Mouse (Mus musculus): ENCODE data around the gene Atg13. TPM values are rescaled to one million over a fixed set of nuclear protein-coding genes. Genes with fewer than 3 reads are reported as not detected.

Gene Atg13
- polyA plus RNA-seq, 1 experiment from 2014 or later: 16.3 TPM

GRCm38 (mm10) chr2:91676420-91676819 is 34.0 kb downstream of the Atg13 start:
- H3K4me2 ChIP-seq (ENCODE audit: low read depth, low read length): no peak overlapping the region
- H3K9ac ChIP-seq (ENCODE audit: low read depth, low read length): no peak overlapping the region
- no peak overlapping the region for H3K4me3 ChIP-seq (ENCODE audit: low read depth, low read length)
- ATAC-seq (ENCODE audit: low read depth): no peak
- H3K27me3 ChIP-seq (ENCODE audit: control insufficient read depth, insufficient read depth, low read depth, low read length): no peaks in the 10 kb centered on the region
- peaks cover 12% of the 10 kb centered on the region for H3K36me3 ChIP-seq (ENCODE audit: control insufficient read depth, insufficient read depth)
- H3K27ac ChIP-seq (ENCODE audit: low read length): no peak overlapping the region
- 68% methylated on average over 2 of the region's 2 CpGs for WGBS (ENCODE audit: insufficient replicate concordance)
- H3K4me1 ChIP-seq (ENCODE audit: control insufficient read depth, low read depth, low read length): no peaks in the 10 kb centered on the region
- H3K9me3 ChIP-seq (replicated peaks; ENCODE audit: control insufficient read depth, low read length): no peaks in the 10 kb centered on the region

GRCm38 (mm10) chr2:91674895-91675294 is 35.5 kb downstream of the Atg13 start:
- no peaks in the 10 kb centered on the region for H3K27me3 ChIP-seq (ENCODE audit: control insufficient read depth, insufficient read depth, low read depth, low read length)
- WGBS (ENCODE audit: insufficient replicate concordance): 81% methylated on average over 5 of the region's 5 CpGs
- H3K9ac ChIP-seq (ENCODE audit: low read depth, low read length): no peak overlapping the region
- peaks cover 21% of the 10 kb centered on the region for H3K36me3 ChIP-seq (ENCODE audit: control insufficient read depth, insufficient read depth)
- no peaks in the 10 kb centered on the region for H3K4me1 ChIP-seq (ENCODE audit: control insufficient read depth, low read depth, low read length)
- H3K4me3 ChIP-seq (ENCODE audit: low read depth, low read length): no peak overlapping the region
- ATAC-seq (ENCODE audit: low read depth): no peak
- H3K4me2 ChIP-seq (ENCODE audit: low read depth, low read length): no peak overlapping the region
- no peak overlapping the region for H3K27ac ChIP-seq (ENCODE audit: low read length)
- H3K9me3 ChIP-seq (replicated peaks; ENCODE audit: control insufficient read depth, low read length): no peaks in the 10 kb centered on the region

GRCm38 (mm10) chr2:91673587-91673986 is 36.8 kb downstream of the Atg13 start:
- H3K9me3 ChIP-seq (replicated peaks; ENCODE audit: control insufficient read depth, low read length): no peaks in the 10 kb centered on the region
- H3K4me1 ChIP-seq (ENCODE audit: control insufficient read depth, low read depth, low read length): no peaks in the 10 kb centered on the region
- H3K27ac ChIP-seq (ENCODE audit: low read length): no peak overlapping the region
- H3K4me2 ChIP-seq (ENCODE audit: low read depth, low read length): no peak overlapping the region
- peaks cover 32% of the 10 kb centered on the region for H3K36me3 ChIP-seq (ENCODE audit: control insufficient read depth, insufficient read depth)
- no peak for ATAC-seq (ENCODE audit: low read depth)
- WGBS (ENCODE audit: insufficient replicate concordance): 86% methylated on average over 2 of the region's 2 CpGs
- no peak overlapping the region for H3K9ac ChIP-seq (ENCODE audit: low read depth, low read length)
- no peak overlapping the region for H3K4me3 ChIP-seq (ENCODE audit: low read depth, low read length)
- no peaks in the 10 kb centered on the region for H3K27me3 ChIP-seq (ENCODE audit: control insufficient read depth, insufficient read depth, low read depth, low read length)

- Histone ChIP-seq H3K27ac (ENCODE audit: low read length) (no peak overlapping the region), H3K36me3 (ENCODE audit: control insufficient read depth, insufficient read depth) (peaks cover 29% of the 10 kb centered on the region), H3K9me3 (replicated peaks; ENCODE audit: control insufficient read depth, low read length) (no peaks in the 10 kb centered on the region), H3K4me2 (ENCODE audit: low read depth, low read length) (no peak overlapping the region), H3K4me3 (ENCODE audit: low read depth, low read length) (no peak overlapping the region), H3K4me1 (ENCODE audit: control insufficient read depth, low read depth, low read length) (no peaks in the 10 kb centered on the region), H3K27me3 (ENCODE audit: control insufficient read depth, insufficient read depth, low read depth, low read length) (no peaks in the 10 kb centered on the region), H3K9ac (ENCODE audit: low read depth, low read length) (no peak overlapping the region)
- ATAC-seq (ENCODE audit: low read depth): no peak
- 66% methylated on average over 6 of the region's 6 CpGs for WGBS (ENCODE audit: insufficient replicate concordance)
Observed at GRCm38 (mm10) chr2:91670038-91670437, 40.3 kb downstream of the Atg13 start.

- no peaks in the 10 kb centered on the region for H3K4me1 ChIP-seq (ENCODE audit: control insufficient read depth, low read depth, low read length)
- no peaks in the 10 kb centered on the region for H3K9me3 ChIP-seq (replicated peaks; ENCODE audit: control insufficient read depth, low read length)
- no peak overlapping the region for H3K9ac ChIP-seq (ENCODE audit: low read depth, low read length)
- ATAC-seq (ENCODE audit: low read depth): no peak
- H3K4me3 ChIP-seq (ENCODE audit: low read depth, low read length): no peak overlapping the region
- H3K27ac ChIP-seq (ENCODE audit: low read length): no peak overlapping the region
- WGBS (ENCODE audit: insufficient replicate concordance): 88% methylated on average over 8 of the region's 8 CpGs
- peaks cover 34% of the 10 kb centered on the region for H3K36me3 ChIP-seq (ENCODE audit: control insufficient read depth, insufficient read depth)
- H3K4me2 ChIP-seq (ENCODE audit: low read depth, low read length): no peak overlapping the region
- no peaks in the 10 kb centered on the region for H3K27me3 ChIP-seq (ENCODE audit: control insufficient read depth, insufficient read depth, low read depth, low read length)
Observed at GRCm38 (mm10) chr2:91669326-91669725, 41.0 kb downstream of the Atg13 start.

- Histone ChIP-seq H3K4me1 (ENCODE audit: control insufficient read depth, low read depth, low read length) (no peaks in the 10 kb centered on the region), H3K9me3 (replicated peaks; ENCODE audit: control insufficient read depth, low read length) (no peaks in the 10 kb centered on the region), H3K4me2 (ENCODE audit: low read depth, low read length) (no peak overlapping the region), H3K27me3 (ENCODE audit: control insufficient read depth, insufficient read depth, low read depth, low read length) (no peaks in the 10 kb centered on the region), H3K27ac (ENCODE audit: low read length) (no peak overlapping the region), H3K4me3 (ENCODE audit: low read depth, low read length) (no peak overlapping the region), H3K9ac (ENCODE audit: low read depth, low read length) (no peak overlapping the region), H3K36me3 (ENCODE audit: control insufficient read depth, insufficient read depth) (peaks cover 44% of the 10 kb centered on the region)
- WGBS (ENCODE audit: insufficient replicate concordance): 67% methylated on average over 2 of the region's 2 CpGs
- no peak for ATAC-seq (ENCODE audit: low read depth)
Observed at GRCm38 (mm10) chr2:91667747-91668146, 42.6 kb downstream of the Atg13 start.

GRCm38 (mm10) chr2:91666386-91666910 is 43.9 kb downstream of the Atg13 start:
- Histone ChIP-seq H3K36me3 (ENCODE audit: control insufficient read depth, insufficient read depth) (peaks cover 42% of the 10 kb centered on the region), H3K9ac (ENCODE audit: low read depth, low read length) (no peak overlapping the region), H3K27me3 (ENCODE audit: control insufficient read depth, insufficient read depth, low read depth, low read length) (no peaks in the 10 kb centered on the region), H3K4me1 (ENCODE audit: control insufficient read depth, low read depth, low read length) (no peaks in the 10 kb centered on the region), H3K4me3 (ENCODE audit: low read depth, low read length) (no peak overlapping the region), H3K27ac (ENCODE audit: low read length) (no peak overlapping the region), H3K9me3 (replicated peaks; ENCODE audit: control insufficient read depth, low read length) (no peaks in the 10 kb centered on the region), H3K4me2 (ENCODE audit: low read depth, low read length) (no peak overlapping the region)
- no peak for ATAC-seq (ENCODE audit: low read depth)
- WGBS (ENCODE audit: insufficient replicate concordance): 84% methylated on average over 6 of the region's 6 CpGs

GRCm38 (mm10) chr2:91664780-91665179 is 45.6 kb downstream of the Atg13 start:
- H3K27me3 ChIP-seq (ENCODE audit: control insufficient read depth, insufficient read depth, low read depth, low read length): no peaks in the 10 kb centered on the region
- H3K4me1 ChIP-seq (ENCODE audit: control insufficient read depth, low read depth, low read length): no peaks in the 10 kb centered on the region
- no peak for ATAC-seq (ENCODE audit: low read depth)
- H3K4me3 ChIP-seq (ENCODE audit: low read depth, low read length): no peak overlapping the region
- no peak overlapping the region for H3K27ac ChIP-seq (ENCODE audit: low read length)
- no peaks in the 10 kb centered on the region for H3K9me3 ChIP-seq (replicated peaks; ENCODE audit: control insufficient read depth, low read length)
- no peak overlapping the region for H3K4me2 ChIP-seq (ENCODE audit: low read depth, low read length)
- no peak overlapping the region for H3K9ac ChIP-seq (ENCODE audit: low read depth, low read length)
- peaks cover 32% of the 10 kb centered on the region for H3K36me3 ChIP-seq (ENCODE audit: control insufficient read depth, insufficient read depth)

GRCm38 (mm10) chr2:91660981-91661380 is 49.4 kb downstream of the Atg13 start:
- no peak overlapping the region for H3K9ac ChIP-seq (ENCODE audit: low read depth, low read length)
- peaks cover 32% of the 10 kb centered on the region for H3K36me3 ChIP-seq (ENCODE audit: control insufficient read depth, insufficient read depth)
- no peak overlapping the region for H3K27ac ChIP-seq (ENCODE audit: low read length)
- no peak overlapping the region for H3K4me3 ChIP-seq (ENCODE audit: low read depth, low read length)
- no peaks in the 10 kb centered on the region for H3K27me3 ChIP-seq (ENCODE audit: control insufficient read depth, insufficient read depth, low read depth, low read length)
- no peak overlapping the region for H3K4me2 ChIP-seq (ENCODE audit: low read depth, low read length)
- no peaks in the 10 kb centered on the region for H3K9me3 ChIP-seq (replicated peaks; ENCODE audit: control insufficient read depth, low read length)
- no peak for ATAC-seq (ENCODE audit: low read depth)
- 71% methylated on average over 6 of the region's 6 CpGs for WGBS (ENCODE audit: insufficient replicate concordance)
- H3K4me1 ChIP-seq (ENCODE audit: control insufficient read depth, low read depth, low read length): no peaks in the 10 kb centered on the region; the same call in 1 of the 2 replicates

Measured in liver, embryonic 16.5 days (tissue).